Mouse (Mus musculus) forebrain, embryonic 16.5 days (tissue): ENCODE data around the gene Siva1. TPM values are rescaled to one million over a fixed set of nuclear protein-coding genes. Genes with fewer than 3 reads are reported as not detected.

Experiments used
- ATAC-seq: fragments of 200-750 bp; cut with Nextera tagmentation; 2 replicates; pipeline ENCODE4 v1.8.0; 2017; ENCODE audit warnings: mild to moderate bottlenecking, moderate library complexity
- H3K27ac ChIP-seq: fragments of 300-500 bp; sonication (generic); 2 replicates; pipeline ENCODE4 v1.5.1; 2014; ENCODE audit warnings: low read length, control low read depth
- H3K27me3 ChIP-seq: fragments of 300-500 bp; sonication (generic); replicated peaks from 2 replicates; pipeline ENCODE4 v1.6.1; 2014; ENCODE audit warnings: low read length; ENCODE audit not compliant: control insufficient read depth, insufficient read depth
- H3K36me3 ChIP-seq: fragments of 300-500 bp; sonication (generic); 2 replicates; pipeline ENCODE4 v1.6.1; 2014; ENCODE audit not compliant: control insufficient read depth, insufficient read depth
- H3K4me1 ChIP-seq: fragments of 300-500 bp; sonication (generic); replicated peaks from 2 replicates; pipeline ENCODE4 v1.6.1; 2014; ENCODE audit warnings: low read length; ENCODE audit not compliant: control insufficient read depth, insufficient read depth
- H3K4me2 ChIP-seq: fragments of 300-500 bp; sonication (generic); 2 replicates; pipeline ENCODE4 v1.6.1; 2014; ENCODE audit warnings: mild to moderate bottlenecking, low read length, control low read depth
- H3K4me3 ChIP-seq: fragments of 300-500 bp; sonication (generic); replicated peaks from 2 replicates; pipeline ENCODE4 v1.5.1; 2014; ENCODE audit warnings: mild to moderate bottlenecking, low read length, control low read depth
- H3K9ac ChIP-seq: fragments of 300-500 bp; sonication (generic); replicated peaks from 2 replicates; pipeline ENCODE4 v1.6.1; 2014; ENCODE audit warnings: low read depth, low read length, control low read depth
- H3K9me3 ChIP-seq: fragments of 300-500 bp; sonication (generic); 2 replicates; pipeline ENCODE4 v1.6.1; 2016; ENCODE audit warnings: low read length; ENCODE audit not compliant: control insufficient read depth
- WGBS: fragments of 180-500 bp; shearing (Covaris S2); extraction: QIAGEN DNeasy Blood & Tissue Kit; methylation state at CpG from one replicate; pipeline ENCODE4 v1.1.7; 2014; 5-methylcytosine and 5-hydroxymethylcytosine counted together
- polyA plus RNA-seq: library from polyadenylated mRNA; unstranded; fragments of >200 nt; fragmentation: Nextera tagmentation; extraction: Ambion mirVana; gene quantifications from 2 replicates; pipeline ENCODE4 v1.2.1, GENCODE M21; 2015

The Siva1 gene
- polyA plus RNA-seq, 1 experiment from 2014 or later: 68.9 TPM

GRCm38 (mm10) chr12:112672744-112673575 is 28.5 kb downstream of the Siva1 start:
- WGBS: 6% methylated on average over 20 of the region's 21 CpGs
- H3K27ac ChIP-seq: peak overlapping the region; percentile 87
- peak overlapping the region; percentile 99 for H3K9ac ChIP-seq
- H3K36me3 ChIP-seq: peaks cover 12% of the 10 kb centered on the region
- peak overlapping the region; percentile 94 for H3K4me3 ChIP-seq
- H3K4me1 ChIP-seq: peaks cover 40% of the 10 kb centered on the region
- H3K9me3 ChIP-seq: no peaks in the 10 kb centered on the region
- H3K27me3 ChIP-seq: peaks cover 2% of the 10 kb centered on the region
- no peak; the same call in 1 of the 2 replicates for ATAC-seq
- peak overlapping the region; percentile 95 for H3K4me2 ChIP-seq

DNA sequence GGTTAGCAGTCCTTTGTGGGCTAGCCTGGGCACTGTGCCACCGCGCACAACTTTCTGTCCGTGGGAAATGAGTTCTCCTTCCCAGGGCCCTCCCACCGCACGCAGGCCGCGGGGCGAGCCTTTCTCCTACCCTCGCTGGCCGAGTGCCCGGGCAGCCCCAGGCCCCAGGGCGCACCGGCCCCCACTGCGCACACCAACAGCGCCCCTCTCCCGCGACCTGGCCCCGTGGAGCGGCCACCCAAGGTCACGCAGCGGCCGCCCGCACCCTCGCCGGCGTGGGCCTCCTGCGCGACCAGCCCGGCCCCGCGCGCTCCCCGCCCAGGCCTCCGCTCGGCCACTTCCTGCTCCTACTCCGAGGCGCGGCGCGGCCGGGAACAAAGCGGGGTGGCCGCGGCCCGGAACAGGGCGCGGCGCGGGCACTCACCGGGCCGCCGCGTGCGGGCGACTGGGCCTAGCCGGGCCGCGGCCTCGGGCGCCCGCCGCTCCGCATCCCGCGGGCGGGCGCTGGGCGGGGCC is 29.2 kb downstream of the Siva1 start:
- H3K4me3 ChIP-seq: peak overlapping the region; percentile 94
- H3K9me3 ChIP-seq: no peaks in the 10 kb centered on the region
- H3K36me3 ChIP-seq: peaks cover 9% of the 10 kb centered on the region; the same call in 1 of the 2 replicates
- peak overlapping the region; percentile 95 for H3K4me2 ChIP-seq
- ATAC-seq: peak; percentile 30
- peaks cover 8% of the 10 kb centered on the region for H3K27me3 ChIP-seq
- H3K4me1 ChIP-seq: peaks cover 45% of the 10 kb centered on the region
- peak overlapping the region; percentile 87 for H3K27ac ChIP-seq
- peak overlapping the region; percentile 99 for H3K9ac ChIP-seq
- under 1% methylated on average over 57 of the region's 68 CpGs for WGBS

GRCm38 (mm10) chr12:112674132-112675011 is 29.9 kb downstream of the Siva1 start, which contains the start of gene Akt1:
Gene Akt1 (minus strand): TSS chr12:112674884.
- Histone ChIP-seq H3K9me3 (no peaks in the 10 kb centered on the region), H3K9ac (peak within 1 kb of the TSS; percentile 99), H3K27ac (peak within 1 kb of the TSS; percentile 87), H3K4me2 (peak within 1 kb of the TSS; percentile 95), H3K36me3 (peaks cover 9% of the 10 kb centered on the region; the same call in 1 of the 2 replicates), H3K4me1 (peaks cover 52% of the 10 kb centered on the region), H3K4me3 (peak within 1 kb of the TSS; percentile 94), H3K27me3 (peaks cover 8% of the 10 kb centered on the region)
- WGBS: 2% methylated on average over 19 of the region's 70 CpGs
- peak; percentile 5 for ATAC-seq

- H3K4me1 ChIP-seq: peaks cover 55% of the 10 kb centered on the region
- 0 out of 2 replicates have a peak, but pooled peaks cover 2% of the 10 kb centered on the region for H3K36me3 ChIP-seq
- peak overlapping the region; percentile 81 for H3K4me2 ChIP-seq
- ATAC-seq: peak; percentile 41
- peak overlapping the region; percentile 94 for H3K4me3 ChIP-seq
- H3K27ac ChIP-seq: peak overlapping the region; percentile 24
- H3K27me3 ChIP-seq: peaks cover 19% of the 10 kb centered on the region
- WGBS: 14% methylated on average over 18 of the region's 18 CpGs
- H3K9me3 ChIP-seq: no peaks in the 10 kb centered on the region
- peak overlapping the region; percentile 29; the same call in 1 of the 2 replicates for H3K9ac ChIP-seq
Measured at GRCm38 (mm10) chr12:112675245-112676035, 31.0 kb downstream of the Siva1 start.

DNA sequence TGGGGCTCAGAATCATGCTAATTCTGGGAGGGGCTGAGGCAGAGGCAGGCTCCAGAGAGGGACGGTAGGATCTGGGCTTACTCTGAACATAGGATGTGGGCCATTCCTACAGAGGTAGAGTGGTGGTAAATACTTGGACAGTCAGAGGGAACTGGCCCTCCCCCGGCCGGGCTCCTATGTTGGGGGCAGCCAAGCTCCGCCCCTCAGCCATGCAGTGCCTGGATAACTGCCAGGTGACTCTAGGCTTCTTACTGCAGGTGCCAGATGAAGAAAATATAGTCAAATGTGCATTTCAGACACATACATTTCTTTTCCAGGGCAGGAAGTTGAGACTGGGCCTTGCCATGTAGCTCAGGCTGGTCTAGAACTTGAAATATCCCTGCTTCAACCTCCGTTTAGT is 32.6 kb downstream of the Siva1 start:
- ATAC-seq: no peak
- Histone ChIP-seq H3K4me1 (peaks cover 39% of the 10 kb centered on the region), H3K27ac (no peak overlapping the region), H3K9me3 (no peaks in the 10 kb centered on the region), H3K4me2 (no peak overlapping the region), H3K4me3 (no peak overlapping the region), H3K9ac (no peak overlapping the region), H3K27me3 (peaks cover 23% of the 10 kb centered on the region), H3K36me3 (no peaks in the 10 kb centered on the region)
- WGBS: 53% methylated on average over 5 of the region's 5 CpGs

DNA sequence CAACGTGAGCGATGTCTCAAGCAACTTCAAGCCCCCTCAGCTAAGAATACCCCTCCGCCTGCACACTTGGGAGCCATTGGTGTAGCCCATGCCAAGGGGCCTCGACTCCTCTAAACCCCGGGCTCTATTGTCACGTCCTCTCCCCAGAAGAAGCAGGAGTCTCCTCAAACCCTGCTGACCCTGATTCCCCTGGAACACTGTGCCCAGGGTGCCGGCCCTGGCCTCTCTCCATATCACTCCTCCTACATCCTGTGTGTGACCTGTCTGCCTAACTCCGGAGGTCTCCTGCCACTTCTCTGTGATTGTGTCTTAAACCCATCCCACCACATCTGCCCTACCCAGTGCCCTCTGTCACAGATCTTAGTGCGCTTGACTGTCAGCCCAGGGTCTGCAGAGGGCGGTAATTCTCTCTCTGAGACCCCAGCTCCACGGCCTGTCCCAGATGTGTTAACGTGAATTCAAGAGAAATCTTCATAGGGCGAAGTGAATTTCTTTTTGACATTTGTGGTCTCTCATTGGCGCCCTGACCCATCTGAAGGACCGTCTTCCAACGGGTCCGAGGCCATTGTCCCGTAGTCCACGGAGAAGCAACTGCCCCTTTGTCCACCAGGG is 33.6 kb downstream of the Siva1 start:
- H3K4me2 ChIP-seq: peak overlapping the region; percentile 97
- H3K4me1 ChIP-seq: peaks cover 29% of the 10 kb centered on the region
- no peak for ATAC-seq
- H3K9me3 ChIP-seq: no peaks in the 10 kb centered on the region
- H3K27me3 ChIP-seq: peaks cover 23% of the 10 kb centered on the region
- H3K9ac ChIP-seq: peak overlapping the region; percentile 61
- peak overlapping the region; percentile 56 for H3K4me3 ChIP-seq
- WGBS: 17% methylated on average over 19 of the region's 19 CpGs
- no peak overlapping the region for H3K27ac ChIP-seq
- no peaks in the 10 kb centered on the region for H3K36me3 ChIP-seq

DNA sequence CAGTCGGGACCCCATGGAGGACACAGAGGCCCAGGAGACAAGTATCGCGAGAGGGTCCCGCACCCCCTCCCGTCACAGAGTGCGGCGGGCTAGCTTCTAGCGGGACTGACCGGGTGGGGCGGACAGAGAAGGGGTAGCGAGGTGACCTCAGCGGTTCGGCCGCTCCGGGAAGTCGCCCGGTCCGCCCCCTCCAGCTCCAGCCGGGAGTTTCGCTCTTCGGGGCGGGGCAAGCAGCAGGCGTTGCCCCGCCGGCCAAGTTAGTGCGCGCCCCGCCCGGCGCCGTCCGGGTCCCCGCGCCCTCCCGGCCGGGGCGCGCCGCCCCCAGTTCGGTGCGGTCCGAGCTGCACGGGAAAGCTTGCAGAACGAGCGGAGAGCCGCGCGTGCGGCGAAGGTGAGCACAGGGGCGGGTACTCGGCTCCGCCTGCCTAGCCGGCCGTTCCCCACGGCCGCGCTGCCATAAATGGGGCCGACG is 34.1 kb downstream of the Siva1 start, which contains the start of gene Zbtb42:
Zbtb42 (plus strand) TSS at position 274 of the 472 bp plus-strand sequence.
- no peaks in the 10 kb centered on the region for H3K9me3 ChIP-seq
- H3K4me1 ChIP-seq: peaks cover 27% of the 10 kb centered on the region
- no peaks in the 10 kb centered on the region for H3K36me3 ChIP-seq
- peak within 1 kb of the TSS; percentile 61 for H3K9ac ChIP-seq
- peak within 1 kb of the TSS; percentile 97 for H3K4me2 ChIP-seq
- 0% methylated on average over 46 of the region's 60 CpGs for WGBS
- 0 out of 2 replicates have a peak, but pooled peaks have one; percentile 10 for ATAC-seq
- peak within 1 kb of the TSS; percentile 56 for H3K4me3 ChIP-seq
- peaks cover 23% of the 10 kb centered on the region for H3K27me3 ChIP-seq
- H3K27ac ChIP-seq: no peak within 1 kb of the TSS
